Mouse (Mus musculus): ENCODE data around the gene Uts2r. TPM values are rescaled to one million over a fixed set of nuclear protein-coding genes. Genes with fewer than 3 reads are reported as not detected.

Gene Uts2r
- polyA plus RNA-seq, 1 experiment from 2014 or later, result not detected

GRCm38 (mm10) chr11:121127441-121127840 lies 32.6 kb upstream of the Uts2r start:
- Histone ChIP-seq H3K27ac (no peak overlapping the region), H3K4me2 (no peak overlapping the region), H3K9me3 (replicated peaks) (no peaks in the 10 kb centered on the region), H3K27me3 (no peaks in the 10 kb centered on the region), H3K36me3 (no peaks in the 10 kb centered on the region), H3K9ac (no peak overlapping the region), H3K4me1 (replicated peaks) (peaks cover 1% of the 10 kb centered on the region; the same call in 1 of the 2 replicates), H3K4me3 (no peak overlapping the region)
- no peak for ATAC-seq (replicated peaks; ENCODE audit: insufficient number of reproducible peaks, insufficient read depth, low FRiP score, low read depth)
- 88% methylated on average over 3 of the region's 3 CpGs for WGBS

- Histone ChIP-seq H3K4me3 (no peak overlapping the region), H3K36me3 (no peaks in the 10 kb centered on the region), H3K9ac (no peak overlapping the region), H3K9me3 (replicated peaks) (no peaks in the 10 kb centered on the region), H3K4me1 (replicated peaks) (no peaks in the 10 kb centered on the region), H3K4me2 (no peak overlapping the region), H3K27me3 (no peaks in the 10 kb centered on the region), H3K27ac (no peak overlapping the region)
- WGBS, result 85% methylated on average over 1 of the region's 1 CpGs
- no peak for ATAC-seq (replicated peaks; ENCODE audit: insufficient number of reproducible peaks, insufficient read depth, low FRiP score, low read depth)
Measured at GRCm38 (mm10) chr11:121129616-121130015, 30.5 kb upstream of the Uts2r start.

DNA sequence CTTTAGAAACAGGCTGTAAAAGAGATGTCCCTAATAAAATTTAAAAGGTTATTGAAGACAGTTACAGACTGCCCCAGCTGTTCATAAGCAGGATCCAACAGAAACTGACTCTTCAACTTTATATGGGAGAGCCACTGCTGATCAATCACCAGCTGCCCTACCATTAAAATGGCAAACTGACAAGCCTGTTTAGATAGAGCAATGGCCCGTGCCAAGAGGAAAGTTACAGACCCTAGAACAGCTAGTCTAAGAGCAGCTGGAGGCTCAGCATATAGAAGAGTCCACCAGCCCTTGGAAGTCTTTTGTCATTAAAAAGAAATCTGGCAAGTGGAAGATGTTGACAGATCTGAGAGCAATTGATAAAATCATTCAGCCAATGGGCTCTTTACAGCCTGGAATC lies 25.5 kb upstream of the Uts2r start:
- Histone ChIP-seq H3K36me3 (no peaks in the 10 kb centered on the region), H3K4me1 (replicated peaks) (no peaks in the 10 kb centered on the region), H3K9me3 (replicated peaks) (no peaks in the 10 kb centered on the region), H3K4me3 (no peak overlapping the region), H3K27ac (no peak overlapping the region), H3K27me3 (0 out of 2 replicates have a peak, but pooled peaks cover 3% of the 10 kb centered on the region), H3K4me2 (no peak overlapping the region), H3K9ac (no peak overlapping the region)
- no peak for ATAC-seq (replicated peaks; ENCODE audit: insufficient number of reproducible peaks, insufficient read depth, low FRiP score, low read depth)
- WGBS, result 33% methylated on average over 1 of the region's 1 CpGs

DNA sequence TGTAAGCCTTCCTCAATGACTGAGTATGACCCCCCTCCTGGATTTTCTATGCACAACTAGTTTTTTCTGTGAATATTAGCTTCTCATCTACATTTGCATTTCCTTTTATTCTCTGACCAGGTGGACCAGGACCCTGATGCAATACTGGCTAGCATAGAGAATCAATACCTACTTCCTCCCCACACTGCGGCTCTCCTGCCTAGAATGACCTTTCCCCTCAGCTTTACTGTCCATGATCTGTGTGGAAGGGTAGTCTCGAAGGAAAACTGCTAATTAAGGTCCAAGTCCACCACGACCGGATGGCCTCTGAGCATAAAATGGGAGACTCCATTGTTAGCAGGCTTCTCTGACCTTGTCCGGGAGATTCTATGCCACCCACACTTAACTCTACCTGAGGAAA lies 22.4 kb upstream of the Uts2r start:
- Histone ChIP-seq H3K9ac (no peak overlapping the region), H3K4me2 (no peak overlapping the region), H3K9me3 (replicated peaks) (no peaks in the 10 kb centered on the region), H3K36me3 (no peaks in the 10 kb centered on the region), H3K27ac (no peak overlapping the region), H3K4me1 (replicated peaks) (no peaks in the 10 kb centered on the region), H3K4me3 (no peak overlapping the region), H3K27me3 (0 out of 2 replicates have a peak, but pooled peaks cover 3% of the 10 kb centered on the region)
- 90% methylated on average over 5 of the region's 5 CpGs for WGBS
- ATAC-seq (replicated peaks; ENCODE audit: insufficient number of reproducible peaks, insufficient read depth, low FRiP score, low read depth), result no peak

GRCm38 (mm10) chr11:121138732-121139131 lies 21.3 kb upstream of the Uts2r start:
- Histone ChIP-seq H3K4me3 (no peak overlapping the region), H3K27ac (no peak overlapping the region), H3K36me3 (no peaks in the 10 kb centered on the region), H3K9me3 (replicated peaks) (no peaks in the 10 kb centered on the region), H3K27me3 (0 out of 2 replicates have a peak, but pooled peaks cover 3% of the 10 kb centered on the region), H3K4me2 (no peak overlapping the region), H3K9ac (no peak overlapping the region), H3K4me1 (replicated peaks) (no peaks in the 10 kb centered on the region)
- ATAC-seq (replicated peaks; ENCODE audit: insufficient number of reproducible peaks, insufficient read depth, low FRiP score, low read depth), result no peak
- 27% methylated on average over 6 of the region's 6 CpGs for WGBS

DNA sequence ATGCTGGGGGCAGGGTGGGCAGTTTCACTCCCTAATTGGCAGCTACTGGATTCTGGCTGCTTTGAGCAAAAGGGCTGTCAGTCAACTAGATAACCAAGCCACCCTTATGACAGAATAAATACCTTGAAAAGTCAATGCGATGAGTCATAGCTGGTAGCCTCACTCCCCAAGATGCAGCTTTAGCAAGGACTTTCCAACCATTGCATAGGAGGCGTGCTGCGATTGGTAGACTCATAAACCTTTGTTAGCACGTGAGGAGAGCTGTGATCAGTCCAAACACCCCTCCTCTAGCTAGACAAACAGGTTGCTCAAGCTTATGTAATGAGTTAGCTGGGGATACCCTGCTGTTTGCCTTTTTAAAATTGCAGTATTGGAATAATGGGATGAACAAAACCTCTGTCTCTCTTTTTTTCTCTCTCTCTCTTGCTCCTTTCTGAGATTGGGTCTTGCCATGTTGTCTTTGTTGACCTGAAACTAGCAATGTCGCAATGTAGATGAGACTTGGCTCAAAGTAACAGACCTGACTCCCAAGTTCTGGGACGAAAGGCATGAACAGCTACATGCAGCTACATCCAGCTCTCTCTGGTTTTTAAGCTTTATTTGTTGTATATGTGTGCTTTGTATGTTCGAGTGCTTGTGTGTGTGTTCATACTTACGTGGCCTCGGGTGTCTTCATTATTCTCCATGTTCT lies 16.6 kb upstream of the Uts2r start:
- Histone ChIP-seq H3K4me1 (replicated peaks) (no peaks in the 10 kb centered on the region), H3K36me3 (no peaks in the 10 kb centered on the region), H3K9ac (no peak overlapping the region), H3K4me3 (no peak overlapping the region), H3K4me2 (no peak overlapping the region), H3K27me3 (0 out of 2 replicates have a peak, but pooled peaks cover 3% of the 10 kb centered on the region), H3K27ac (no peak overlapping the region), H3K9me3 (replicated peaks) (no peaks in the 10 kb centered on the region)
- 73% methylated on average over 9 of the region's 9 CpGs for WGBS
- ATAC-seq (replicated peaks; ENCODE audit: insufficient number of reproducible peaks, insufficient read depth, low FRiP score, low read depth), result no peak

GRCm38 (mm10) chr11:121145865-121146264 lies 14.2 kb upstream of the Uts2r start, which contains the start of gene Tex19.1:
TSS of gene Tex19.1 (plus strand) at chr11:121146143.
- WGBS, result 90% methylated on average over 22 of the region's 22 CpGs

GRCm38 (mm10) chr11:121148193-121148592 lies 11.9 kb upstream of the Uts2r start:
- WGBS, result 91% methylated on average over 3 of the region's 3 CpGs
- no peak overlapping the region for H3K4me2 ChIP-seq
- no peaks in the 10 kb centered on the region for H3K9me3 ChIP-seq (replicated peaks)
- H3K27me3 ChIP-seq, result no peaks in the 10 kb centered on the region
- no peak overlapping the region for H3K4me3 ChIP-seq
- ATAC-seq (replicated peaks; ENCODE audit: insufficient number of reproducible peaks, insufficient read depth, low FRiP score, low read depth), result no peak
- no peak overlapping the region for H3K27ac ChIP-seq
- no peaks in the 10 kb centered on the region for H3K36me3 ChIP-seq
- H3K9ac ChIP-seq, result no peak overlapping the region
- H3K4me1 ChIP-seq (replicated peaks), result no peaks in the 10 kb centered on the region

More at GRCm38 (mm10) chr11:121145865-121146264, 14.2 kb upstream of the Uts2r start, which contains the start of gene Tex19.1:
- no peak within 1 kb of the TSS for H3K4me3 ChIP-seq
- no peaks in the 10 kb centered on the region for H3K36me3 ChIP-seq
- H3K9ac ChIP-seq, result no peak within 1 kb of the TSS
- H3K27ac ChIP-seq, result no peak within 1 kb of the TSS
- H3K9me3 ChIP-seq (replicated peaks), result no peaks in the 10 kb centered on the region
- ATAC-seq (replicated peaks; ENCODE audit: insufficient number of reproducible peaks, insufficient read depth, low FRiP score, low read depth), result no peak
- no peaks in the 10 kb centered on the region for H3K4me1 ChIP-seq (replicated peaks)
- no peaks in the 10 kb centered on the region for H3K27me3 ChIP-seq
- no peak within 1 kb of the TSS for H3K4me2 ChIP-seq

DNA sequence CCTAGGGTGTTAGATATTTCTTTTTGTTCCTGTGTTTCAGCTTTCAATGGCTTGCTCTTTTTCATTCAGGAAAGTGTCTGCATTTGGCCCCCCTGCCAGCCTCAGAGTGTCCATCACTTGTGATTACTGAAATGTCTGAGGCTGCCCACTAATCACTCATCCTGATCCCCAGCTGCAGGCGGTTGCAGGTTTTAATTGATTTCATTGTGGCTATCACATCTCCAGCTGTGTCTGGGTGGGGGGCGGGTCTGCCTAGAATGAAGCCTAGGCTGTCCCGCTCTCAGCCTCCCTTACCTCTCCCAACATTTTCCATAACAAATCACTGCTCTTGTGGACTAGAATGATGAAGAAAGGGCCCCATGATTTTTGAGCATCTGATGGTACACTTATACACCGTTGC lies 5.9 kb upstream of the Uts2r start:
- Histone ChIP-seq H3K9ac (no peak overlapping the region), H3K9me3 (replicated peaks) (no peaks in the 10 kb centered on the region), H3K27ac (no peak overlapping the region), H3K4me2 (no peak overlapping the region), H3K27me3 (peaks cover 48% of the 10 kb centered on the region), H3K36me3 (no peaks in the 10 kb centered on the region), H3K4me1 (replicated peaks) (peaks cover 12% of the 10 kb centered on the region), H3K4me3 (no peak overlapping the region)
- WGBS, result 43% methylated on average over 4 of the region's 4 CpGs
- ATAC-seq (replicated peaks; ENCODE audit: insufficient number of reproducible peaks, insufficient read depth, low FRiP score, low read depth), result no peak

DNA sequence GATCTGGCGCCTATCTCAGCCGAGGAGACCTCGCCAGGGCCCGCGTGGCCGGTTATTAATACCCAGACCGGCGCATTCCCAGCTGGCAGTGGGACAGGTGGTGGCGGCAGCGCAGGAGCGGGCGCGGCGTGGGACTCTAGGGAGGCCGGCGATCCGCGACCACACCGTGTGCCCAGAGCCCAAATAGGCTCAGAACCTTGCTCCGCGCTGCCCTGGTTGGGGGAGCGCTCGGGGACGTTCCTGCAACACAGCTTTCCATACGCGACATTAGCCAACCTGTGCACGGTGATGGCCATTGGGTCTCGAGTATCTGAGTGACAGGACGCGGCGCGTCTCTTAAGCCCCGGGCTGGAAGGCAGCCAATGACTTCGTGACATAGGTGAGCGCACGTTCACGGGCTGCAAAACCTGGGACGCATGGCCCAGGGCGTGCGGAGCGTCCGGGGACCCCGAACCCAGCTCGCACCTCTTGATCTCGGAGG lies 3.6 kb upstream of the Uts2r start:
- H3K36me3 ChIP-seq, result no peaks in the 10 kb centered on the region
- H3K27me3 ChIP-seq, result peaks cover 57% of the 10 kb centered on the region
- ATAC-seq (replicated peaks; ENCODE audit: insufficient number of reproducible peaks, insufficient read depth, low FRiP score, low read depth), result no peak
- H3K9me3 ChIP-seq (replicated peaks), result no peaks in the 10 kb centered on the region
- H3K4me2 ChIP-seq, result peak overlapping the region; percentile 82
- no peak overlapping the region for H3K27ac ChIP-seq
- under 1% methylated on average over 45 of the region's 45 CpGs for WGBS
- peak overlapping the region; percentile 42 for H3K4me3 ChIP-seq
- peaks cover 12% of the 10 kb centered on the region for H3K4me1 ChIP-seq (replicated peaks)
- peak overlapping the region; percentile 42; the same call in 1 of the 2 replicates for H3K9ac ChIP-seq

DNA sequence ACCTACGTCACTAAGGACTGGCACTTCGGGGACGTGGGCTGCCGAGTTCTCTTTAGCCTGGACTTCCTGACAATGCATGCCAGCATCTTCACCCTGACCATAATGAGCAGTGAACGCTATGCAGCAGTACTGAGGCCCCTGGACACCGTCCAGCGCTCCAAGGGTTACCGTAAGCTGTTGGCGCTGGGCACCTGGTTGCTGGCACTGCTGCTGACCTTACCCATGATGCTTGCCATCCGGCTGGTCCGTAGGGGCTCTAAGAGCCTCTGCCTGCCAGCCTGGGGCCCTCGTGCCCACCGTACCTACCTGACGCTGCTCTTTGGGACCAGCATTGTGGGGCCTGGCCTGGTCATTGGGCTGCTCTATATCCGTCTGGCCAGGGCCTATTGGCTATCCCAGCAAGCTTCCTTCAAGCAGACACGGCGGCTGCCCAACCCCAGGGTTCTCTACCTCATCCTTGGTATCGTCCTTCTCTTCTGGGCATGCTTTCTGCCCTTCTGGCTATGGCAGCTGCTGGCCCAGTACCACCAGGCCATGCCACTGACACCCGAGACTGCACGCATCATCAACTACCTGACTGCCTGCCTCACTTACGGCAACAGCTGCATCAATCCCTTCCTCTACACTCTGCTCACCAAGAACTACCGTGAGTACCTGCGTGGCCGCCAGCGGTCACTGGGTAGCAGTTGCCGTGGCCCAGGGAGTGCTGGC lies 720 bp downstream of the Uts2r start:
- H3K36me3 ChIP-seq, result no peaks in the 10 kb centered on the region

More for the DNA sequence above, 720 bp downstream of the Uts2r start:
- Histone ChIP-seq H3K4me3 (no peak overlapping the region), H3K27ac (no peak overlapping the region), H3K9me3 (replicated peaks) (no peaks in the 10 kb centered on the region), H3K9ac (no peak overlapping the region), H3K4me1 (replicated peaks) (peaks cover 11% of the 10 kb centered on the region), H3K27me3 (peaks cover 34% of the 10 kb centered on the region), H3K4me2 (no peak overlapping the region)
- ATAC-seq (replicated peaks; ENCODE audit: insufficient number of reproducible peaks, insufficient read depth, low FRiP score, low read depth), result no peak
- 89% methylated on average over 26 of the region's 26 CpGs for WGBS

Measured in heart, embryonic 15.5 days (tissue).